Mouse (Mus musculus) midbrain, embryonic 10.5 days (tissue): ENCODE measurements around the gene Rabgef1. TPM values are rescaled to one million over a fixed set of nuclear protein-coding genes. Genes with fewer than 3 reads are reported as not detected.

Experiments used
- DNase-seq: peaks from one replicate; pipeline ENCODE4 v3.0.0-alpha.2; 2017; ENCODE audit warnings: low spot score
- H3K27ac ChIP-seq: fragments of 300-500 bp; sonication (generic); replicated peaks from 2 replicates; pipeline ENCODE4 v1.5.1; 2016; ENCODE audit warnings: mild to moderate bottlenecking
- H3K27me3 ChIP-seq: fragments of 300-500 bp; sonication (generic); 2 replicates; pipeline ENCODE4 v1.6.1; 2016; ENCODE audit warnings: low read depth, mild to moderate bottlenecking; ENCODE audit not compliant: poor library complexity, severe bottlenecking
- H3K36me3 ChIP-seq: fragments of 300-500 bp; sonication (generic); 2 replicates; pipeline ENCODE4 v1.6.1; 2016; ENCODE audit warnings: mild to moderate bottlenecking, moderate library complexity
- H3K4me1 ChIP-seq: fragments of 300-500 bp; sonication (generic); 2 replicates; pipeline ENCODE4 v1.6.1; 2016
- H3K4me3 ChIP-seq: fragments of 300-500 bp; sonication (generic); 2 replicates; pipeline ENCODE4 v1.5.1; 2016; ENCODE audit warnings: mild to moderate bottlenecking, moderate library complexity
- H3K9me3 ChIP-seq: fragments of 300-500 bp; sonication (generic); replicated peaks from 2 replicates; pipeline ENCODE4 v1.6.1; 2016; ENCODE audit warnings: mild to moderate bottlenecking
- WGBS: fragments of 180-500 bp; shearing (Covaris S2); methylation state at CpG from one replicate; pipeline ENCODE4 v1.1.7; 2016; 5-methylcytosine and 5-hydroxymethylcytosine counted together
- polyA plus RNA-seq: library from polyadenylated mRNA; unstranded; fragments of >200 nt; fragmentation: Nextera tagmentation; extraction: Ambion mirVana; gene quantifications from 2 replicates; pipeline ENCODE4 v1.2.1, GENCODE M21; 2016

The Rabgef1 gene
- polyA plus RNA-seq, 1 experiment from 2014 or later = 25.0 TPM

GRCm38 (mm10) chr5:130145961-130146360 lies 25.6 kb upstream of the Rabgef1 start:
- peaks cover 23% of the 10 kb centered on the region for H3K4me1 ChIP-seq
- peaks cover 14% of the 10 kb centered on the region for H3K27me3 ChIP-seq
- H3K9me3 ChIP-seq = no peaks in the 10 kb centered on the region
- H3K27ac ChIP-seq = no peak overlapping the region
- 0 out of 2 replicates have a peak, but pooled peaks cover 13% of the 10 kb centered on the region for H3K36me3 ChIP-seq
- no peak for DNase-seq
- H3K4me3 ChIP-seq = peak overlapping the region; percentile 67; the same call in 1 of the 2 replicates
- 84% methylated on average over 8 of the region's 8 CpGs for WGBS

GRCm38 (mm10) chr5:130149726-130150310 lies 21.8 kb upstream of the Rabgef1 start:
- peaks cover 8% of the 10 kb centered on the region for H3K27me3 ChIP-seq
- DNase-seq = no peak
- WGBS = 83% methylated on average over 7 of the region's 7 CpGs
- no peaks in the 10 kb centered on the region for H3K9me3 ChIP-seq
- H3K27ac ChIP-seq = no peak overlapping the region
- H3K4me3 ChIP-seq = no peak overlapping the region
- H3K36me3 ChIP-seq = peaks cover 29% of the 10 kb centered on the region
- H3K4me1 ChIP-seq = peaks cover 13% of the 10 kb centered on the region

DNA sequence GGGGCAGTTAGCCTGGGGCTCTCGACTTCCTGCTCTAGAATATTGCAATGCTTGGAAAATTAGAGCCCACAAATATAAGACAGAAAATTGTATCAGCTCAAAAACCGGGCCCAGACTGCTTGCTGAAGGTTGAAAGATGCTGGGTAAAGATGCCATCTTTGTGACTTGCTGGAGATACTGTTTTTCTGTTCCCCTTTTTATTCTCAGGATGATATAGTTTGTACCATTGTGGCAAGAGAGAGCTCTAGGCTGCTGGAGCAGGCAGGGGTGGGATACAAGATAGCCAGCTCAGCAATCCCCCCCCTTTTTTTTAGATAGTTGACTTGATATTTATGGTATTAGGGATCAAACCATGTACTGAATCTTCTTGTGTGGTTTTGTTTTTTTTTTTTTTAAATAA lies 17.3 kb upstream of the Rabgef1 start:
- Histone ChIP-seq H3K27ac (no peak overlapping the region), H3K36me3 (peaks cover 25% of the 10 kb centered on the region), H3K27me3 (no peaks in the 10 kb centered on the region), H3K4me1 (no peaks in the 10 kb centered on the region), H3K9me3 (no peaks in the 10 kb centered on the region), H3K4me3 (no peak overlapping the region)
- 88% methylated on average over 2 of the region's 2 CpGs for WGBS
- DNase-seq = no peak

GRCm38 (mm10) chr5:130158545-130158944 lies 13.1 kb upstream of the Rabgef1 start:
- no peaks in the 10 kb centered on the region for H3K9me3 ChIP-seq
- H3K36me3 ChIP-seq = no peaks in the 10 kb centered on the region
- H3K27ac ChIP-seq = no peak overlapping the region
- DNase-seq = no peak
- no peak overlapping the region for H3K4me3 ChIP-seq
- H3K4me1 ChIP-seq = no peaks in the 10 kb centered on the region
- 78% methylated on average over 4 of the region's 4 CpGs for WGBS
- H3K27me3 ChIP-seq = no peaks in the 10 kb centered on the region

GRCm38 (mm10) chr5:130159761-130160201 lies 11.8 kb upstream of the Rabgef1 start:
- Histone ChIP-seq H3K36me3 (no peaks in the 10 kb centered on the region), H3K4me3 (no peak overlapping the region), H3K9me3 (no peaks in the 10 kb centered on the region), H3K27me3 (no peaks in the 10 kb centered on the region), H3K27ac (no peak overlapping the region), H3K4me1 (no peaks in the 10 kb centered on the region)
- DNase-seq = no peak
- 67% methylated on average over 7 of the region's 7 CpGs for WGBS

GRCm38 (mm10) chr5:130163670-130164069 lies 7.9 kb upstream of the Rabgef1 start:
- WGBS = 4% methylated on average over 7 of the region's 7 CpGs
- Histone ChIP-seq H3K4me1 (no peaks in the 10 kb centered on the region), H3K36me3 (no peaks in the 10 kb centered on the region)

GRCm38 (mm10) chr5:130165213-130165612 lies 6.4 kb upstream of the Rabgef1 start:
- no peaks in the 10 kb centered on the region for H3K27me3 ChIP-seq
- 81% methylated on average over 4 of the region's 4 CpGs for WGBS
- no peak overlapping the region for H3K27ac ChIP-seq
- no peaks in the 10 kb centered on the region for H3K36me3 ChIP-seq
- no peak overlapping the region for H3K4me3 ChIP-seq
- no peaks in the 10 kb centered on the region for H3K9me3 ChIP-seq
- H3K4me1 ChIP-seq = no peaks in the 10 kb centered on the region
- no peak for DNase-seq

More at GRCm38 (mm10) chr5:130163670-130164069, 7.9 kb upstream of the Rabgef1 start:
- peak; percentile 62 for DNase-seq
- no peaks in the 10 kb centered on the region for H3K9me3 ChIP-seq
- H3K27ac ChIP-seq = no peak overlapping the region
- no peaks in the 10 kb centered on the region for H3K27me3 ChIP-seq
- H3K4me3 ChIP-seq = no peak overlapping the region

DNA sequence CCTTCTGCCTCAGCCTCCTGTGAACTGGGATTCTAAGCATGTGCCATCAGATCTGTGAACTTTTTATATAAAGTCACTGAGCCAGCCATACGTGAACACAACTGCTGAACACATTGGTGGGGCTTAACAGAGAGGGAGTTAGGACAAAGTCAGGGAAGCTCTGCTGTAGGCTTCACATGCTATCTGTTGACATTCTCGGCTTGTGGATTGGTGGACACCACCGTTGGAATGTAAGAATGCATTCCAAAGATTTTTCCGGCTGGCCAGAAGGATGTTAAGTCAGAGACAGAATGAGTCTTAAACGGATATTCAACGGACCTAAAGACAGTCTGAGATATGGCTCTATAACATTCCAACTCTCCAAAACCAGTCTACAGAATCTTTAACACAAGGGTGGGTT lies 2.5 kb upstream of the Rabgef1 start:
- Histone ChIP-seq H3K4me3 (no peak overlapping the region), H3K36me3 (no peaks in the 10 kb centered on the region), H3K4me1 (peaks cover 29% of the 10 kb centered on the region), H3K27me3 (no peaks in the 10 kb centered on the region), H3K27ac (no peak overlapping the region), H3K9me3 (no peaks in the 10 kb centered on the region)
- no peak for DNase-seq
- WGBS = 83% methylated on average over 6 of the region's 6 CpGs

DNA sequence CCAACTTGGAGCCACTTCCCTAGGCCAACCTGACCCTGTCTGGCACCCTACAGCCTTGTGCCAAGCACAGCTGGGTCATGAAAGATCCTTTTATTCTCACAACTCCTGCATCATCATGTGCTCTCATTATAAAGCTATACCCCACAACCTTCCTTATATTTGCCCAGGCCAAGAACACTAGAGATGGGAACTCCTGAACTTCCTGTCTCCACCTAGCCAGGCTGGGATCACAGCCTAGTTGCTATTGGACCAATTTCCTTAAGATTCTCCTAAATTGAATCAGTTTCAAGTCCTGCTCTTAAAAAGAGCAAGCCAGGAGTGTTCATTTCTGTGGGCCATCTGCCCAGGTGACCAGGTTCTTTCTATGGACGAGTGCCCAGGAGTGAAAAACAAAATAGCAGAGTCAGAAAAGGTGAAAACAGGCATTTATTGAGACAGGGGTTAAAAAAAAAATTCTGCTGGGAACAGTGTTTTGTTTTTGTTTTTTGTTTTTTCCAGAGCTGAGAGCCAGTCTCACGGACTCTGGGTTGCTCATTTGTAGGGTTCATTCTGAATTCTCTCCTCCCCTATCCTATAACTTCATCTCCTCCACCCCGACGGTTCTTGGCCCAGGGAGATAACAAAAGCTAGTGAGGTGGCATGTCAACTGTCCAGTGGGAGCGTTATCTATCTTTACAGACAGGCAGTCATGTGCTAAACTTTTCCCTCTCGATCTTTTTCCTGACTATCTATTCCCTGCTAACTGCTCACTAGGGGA lies 754 bp upstream of the Rabgef1 start:
- H3K27me3 ChIP-seq = no peaks in the 10 kb centered on the region
- H3K9me3 ChIP-seq = no peaks in the 10 kb centered on the region
- H3K27ac ChIP-seq = peak overlapping the region; percentile 91
- H3K4me3 ChIP-seq = peak overlapping the region; percentile 97
- H3K36me3 ChIP-seq = no peaks in the 10 kb centered on the region
- 17% methylated on average over 6 of the region's 6 CpGs for WGBS
- no peak for DNase-seq
- peaks cover 29% of the 10 kb centered on the region for H3K4me1 ChIP-seq

GRCm38 (mm10) chr5:130171956-130172601 lies 481 bp downstream of the Rabgef1 start:
- 1% methylated on average over 46 of the region's 46 CpGs for WGBS
- no peaks in the 10 kb centered on the region for H3K36me3 ChIP-seq
- DNase-seq = no peak
- no peaks in the 10 kb centered on the region for H3K9me3 ChIP-seq
- peak overlapping the region; percentile 97 for H3K4me3 ChIP-seq
- H3K27ac ChIP-seq = peak overlapping the region; percentile 91
- peaks cover 29% of the 10 kb centered on the region for H3K4me1 ChIP-seq
- H3K27me3 ChIP-seq = no peaks in the 10 kb centered on the region

GRCm38 (mm10) chr5:130173012-130173411 lies 1.4 kb downstream of the Rabgef1 start:
- Histone ChIP-seq H3K4me1 (peaks cover 29% of the 10 kb centered on the region), H3K4me3 (peak overlapping the region; percentile 97), H3K27ac (no peak overlapping the region), H3K9me3 (no peaks in the 10 kb centered on the region), H3K27me3 (no peaks in the 10 kb centered on the region), H3K36me3 (no peaks in the 10 kb centered on the region)
- 96% methylated on average over 4 of the region's 4 CpGs for WGBS
- DNase-seq = no peak

DNA sequence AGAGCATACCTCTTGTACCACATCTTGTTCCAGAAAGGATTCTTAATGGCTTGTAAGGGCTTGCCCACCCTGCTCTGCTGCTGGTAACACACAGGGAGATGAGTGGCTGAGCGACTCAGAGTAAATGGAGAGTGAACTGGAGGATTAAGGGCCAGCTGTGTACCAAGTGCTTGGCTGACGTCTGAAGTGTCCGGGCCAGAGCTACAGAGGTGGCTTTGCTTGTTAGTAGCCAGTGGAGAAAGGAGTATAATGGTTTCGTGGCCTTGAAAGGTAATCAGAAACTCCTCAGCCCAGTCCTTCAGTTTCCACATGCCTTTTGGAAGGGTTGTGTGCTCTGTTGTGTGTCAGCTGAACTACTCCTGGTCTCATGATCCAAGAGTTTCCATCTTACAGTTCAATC lies 6.3 kb downstream of the Rabgef1 start:
- Histone ChIP-seq H3K9me3 (no peaks in the 10 kb centered on the region), H3K4me1 (peaks cover 9% of the 10 kb centered on the region), H3K27ac (no peak overlapping the region), H3K36me3 (no peaks in the 10 kb centered on the region), H3K27me3 (no peaks in the 10 kb centered on the region), H3K4me3 (no peak overlapping the region)
- WGBS = 62% methylated on average over 4 of the region's 4 CpGs
- no peak for DNase-seq

DNA sequence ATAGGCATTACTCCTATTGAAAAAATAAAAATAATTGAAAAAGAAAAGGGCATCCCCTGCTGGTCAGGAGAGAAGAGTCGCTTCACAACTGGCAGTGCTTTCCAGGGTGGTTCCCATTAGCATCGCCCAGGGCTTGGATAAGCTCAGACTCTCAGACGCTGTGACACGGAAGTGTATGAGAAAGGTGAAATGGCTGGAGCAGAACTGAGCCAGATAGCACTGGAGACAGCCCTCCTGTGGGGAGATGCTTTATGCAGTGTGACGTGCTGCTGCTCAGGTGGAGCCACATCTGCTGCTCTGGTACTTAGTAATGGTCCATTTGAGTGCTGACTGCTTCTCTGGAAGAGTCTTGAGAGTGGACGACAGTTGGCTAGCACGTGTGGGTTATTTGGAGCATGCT lies 8.8 kb downstream of the Rabgef1 start:
- Histone ChIP-seq H3K27me3 (no peaks in the 10 kb centered on the region), H3K36me3 (no peaks in the 10 kb centered on the region), H3K4me3 (no peak overlapping the region), H3K9me3 (no peaks in the 10 kb centered on the region), H3K4me1 (no peaks in the 10 kb centered on the region), H3K27ac (no peak overlapping the region)
- DNase-seq = no peak
- 73% methylated on average over 7 of the region's 7 CpGs for WGBS
